Mouse (Mus musculus): ENCODE results near the gene Abhd12. TPM values are rescaled to one million over a fixed set of nuclear protein-coding genes. Genes with fewer than 3 reads are reported as not detected.

Gene Abhd12
- total RNA-seq, 2 experiments from 2014 or later: 24.1 to 24.8 TPM

GRCm38 (mm10) chr2:150859709-150860470 lies 44.7 kb downstream of the Abhd12 start:
- no peak for DNase-seq
- intact Hi-C loops (cut with DNase I): no loop called here

- intact Hi-C loops (cut with DNase I): no loop called here
- no peak for DNase-seq
Measured at GRCm38 (mm10) chr2:150858724-150859487, 45.6 kb downstream of the Abhd12 start.

GRCm38 (mm10) chr2:150855186-150855585 lies 49.4 kb downstream of the Abhd12 start:
- intact Hi-C loops (cut with DNase I): no loop called here
- no peak for DNase-seq

GRCm38 (mm10) chr2:150851251-150851650 lies 53.3 kb downstream of the Abhd12 start:
- no peak for DNase-seq
- intact Hi-C loops (cut with DNase I): no loop called here

- intact Hi-C loops (cut with DNase I): no loop called here
- no peak for DNase-seq
Measured at GRCm38 (mm10) chr2:150847436-150847995, 57.0 kb downstream of the Abhd12 start.

GRCm38 (mm10) chr2:150844798-150845197 lies 59.7 kb downstream of the Abhd12 start:
- DNase-seq: no peak
- intact Hi-C loops (cut with DNase I): no loop called here

GRCm38 (mm10) chr2:150842049-150842461 lies 62.5 kb downstream of the Abhd12 start:
- intact Hi-C loops (cut with DNase I): no loop called here
- DNase-seq: no peak

- intact Hi-C loops (cut with DNase I): no loop called here
Measured at GRCm38 (mm10) chr2:150841109-150841508, 63.4 kb downstream of the Abhd12 start.

GRCm38 (mm10) chr2:150839686-150840471 lies 64.7 kb downstream of the Abhd12 start:
- intact Hi-C loops (cut with DNase I): no loop called here

More at GRCm38 (mm10) chr2:150841109-150841508, 63.4 kb downstream of the Abhd12 start:
- no peak for DNase-seq

GRCm38 (mm10) chr2:150837781-150838180 lies 66.8 kb downstream of the Abhd12 start:
- DNase-seq: no peak
- intact Hi-C loops (cut with DNase I): no loop called here

More at GRCm38 (mm10) chr2:150839686-150840471, 64.7 kb downstream of the Abhd12 start:
- no peak for DNase-seq

GRCm38 (mm10) chr2:150836906-150837305 lies 67.6 kb downstream of the Abhd12 start:
- DNase-seq: no peak
- intact Hi-C loops (cut with DNase I): no loop called here

- no peak for DNase-seq
- intact Hi-C loops (cut with DNase I): no loop called here
Measured at GRCm38 (mm10) chr2:150835975-150836374, 68.6 kb downstream of the Abhd12 start.

- intact Hi-C loops (cut with DNase I): no loop called here
- no peak for DNase-seq
Measured at GRCm38 (mm10) chr2:150834616-150835015, 69.9 kb downstream of the Abhd12 start.

- DNase-seq: no peak
- intact Hi-C loops (cut with DNase I): no loop called here
Measured at GRCm38 (mm10) chr2:150832029-150832428, 72.5 kb downstream of the Abhd12 start.

GRCm38 (mm10) chr2:150830911-150831441 lies 73.6 kb downstream of the Abhd12 start:
- intact Hi-C loops (cut with DNase I): no loop called here
- DNase-seq: no peak

- DNase-seq: no peak
- intact Hi-C loops (cut with DNase I): no loop called here
Measured at GRCm38 (mm10) chr2:150830011-150830410, 74.5 kb downstream of the Abhd12 start.

- intact Hi-C loops (cut with DNase I): no loop called here
- no peak for DNase-seq
Measured at GRCm38 (mm10) chr2:150828654-150829053, 75.9 kb downstream of the Abhd12 start.

- DNase-seq: no peak
- intact Hi-C loops (cut with DNase I): no loop called here
Measured at GRCm38 (mm10) chr2:150828164-150828563, 76.4 kb downstream of the Abhd12 start.

- no peak for DNase-seq
- intact Hi-C loops (cut with DNase I): no loop called here
Measured at GRCm38 (mm10) chr2:150826426-150826825, 78.1 kb downstream of the Abhd12 start.

- no peak for DNase-seq
- intact Hi-C loops (cut with DNase I): no loop called here
Measured at GRCm38 (mm10) chr2:150822987-150823386, 81.6 kb downstream of the Abhd12 start.
